Mouse (Mus musculus) heart, postnatal 4 days (tissue): ENCODE data around the gene Cd300ld4. TPM values are rescaled to one million over a fixed set of nuclear protein-coding genes. Genes with fewer than 3 reads are reported as not detected.
A peak's percentile ranks its signal among the peaks of the same experiment; 100 is the strongest.
"Not testable (repeated sequence)": the region's sequence is repeated elsewhere in the genome, so short reads cannot be mapped to it uniquely, and the experiment has no call there.

ENCODE experiments used
- DNase-seq: peaks from one replicate; pipeline ENCODE4 v3.0.0; 2021
- total RNA-seq, 2 experiments: library from RNA; stranded (reverse); gene quantifications; 2 replicates each; pipeline ENCODE4 v1.2.3; 2021

Cd300ld4 gene
- total RNA-seq, result not detected

GRCm38 (mm10) chr11:115026912-115027311, at the start of gene Cd300ld4:
TSS of gene Cd300ld4 (minus strand) at chr11:115027012.
- DNase-seq, result not testable (repeated sequence)

DNA sequence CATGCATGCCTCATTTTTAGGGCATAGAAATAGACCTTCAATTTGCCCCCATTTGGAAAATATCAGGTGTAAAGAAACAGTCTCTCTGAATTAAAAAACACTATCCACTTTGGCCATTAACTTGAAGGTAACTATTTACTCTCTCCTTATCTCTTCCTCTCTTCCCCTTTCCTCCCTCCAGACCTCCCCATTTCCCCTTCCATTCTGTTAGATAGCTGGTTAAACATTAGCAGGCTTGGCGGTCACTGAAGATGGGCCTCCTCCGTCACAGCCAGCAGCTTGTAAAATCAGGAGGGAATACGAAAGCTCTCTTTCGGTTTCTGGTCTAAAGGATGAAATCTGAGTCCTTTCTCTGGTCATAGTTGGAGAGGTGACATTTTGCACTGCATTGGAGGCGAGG, 49.0 kb upstream of the Cd300ld4 start:
- no peak for DNase-seq

DNA sequence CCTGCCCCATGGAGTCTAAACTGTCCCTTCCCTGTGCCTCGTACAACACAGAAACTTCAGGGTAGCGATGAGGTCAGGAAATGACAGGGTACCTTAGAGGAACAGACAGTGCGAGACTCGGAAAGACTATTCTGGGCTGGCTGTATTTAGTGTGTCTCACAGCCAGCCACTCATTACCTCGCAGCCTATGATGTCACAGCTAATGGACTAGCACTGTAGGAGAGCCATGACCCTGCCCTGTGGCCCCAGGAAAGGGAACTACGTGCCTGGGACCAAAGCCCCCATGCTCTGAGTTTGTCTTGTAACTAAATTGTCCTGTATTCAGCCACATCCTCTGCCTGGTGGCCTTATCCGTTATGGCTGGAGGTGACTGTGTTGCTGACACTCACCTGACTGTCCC, 48.6 kb upstream of the Cd300ld4 start:
- no peak for DNase-seq

DNA sequence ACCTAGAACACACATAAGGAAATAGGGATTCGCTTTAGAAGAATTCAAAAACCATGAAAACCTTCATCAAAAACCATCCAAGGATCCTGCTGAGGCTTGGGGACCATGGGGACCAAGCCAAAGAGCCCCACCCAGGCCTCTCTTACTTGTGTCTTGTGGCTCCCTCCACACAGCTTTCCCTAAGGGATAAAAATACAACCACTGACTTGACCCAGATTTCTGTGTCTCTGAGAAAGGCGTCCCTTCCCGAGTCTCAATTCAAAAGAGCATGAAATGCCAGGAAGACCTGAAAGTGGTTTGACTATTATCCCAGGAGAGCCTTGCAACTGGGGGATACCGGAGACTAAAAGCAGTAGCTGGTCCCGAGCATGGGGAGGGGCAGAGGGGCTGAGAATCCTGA, 46.2 kb upstream of the Cd300ld4 start:
- no peak for DNase-seq

GRCm38 (mm10) chr11:115071631-115072294, 45.0 kb upstream of the Cd300ld4 start:
- peak; percentile 46 for DNase-seq

DNA sequence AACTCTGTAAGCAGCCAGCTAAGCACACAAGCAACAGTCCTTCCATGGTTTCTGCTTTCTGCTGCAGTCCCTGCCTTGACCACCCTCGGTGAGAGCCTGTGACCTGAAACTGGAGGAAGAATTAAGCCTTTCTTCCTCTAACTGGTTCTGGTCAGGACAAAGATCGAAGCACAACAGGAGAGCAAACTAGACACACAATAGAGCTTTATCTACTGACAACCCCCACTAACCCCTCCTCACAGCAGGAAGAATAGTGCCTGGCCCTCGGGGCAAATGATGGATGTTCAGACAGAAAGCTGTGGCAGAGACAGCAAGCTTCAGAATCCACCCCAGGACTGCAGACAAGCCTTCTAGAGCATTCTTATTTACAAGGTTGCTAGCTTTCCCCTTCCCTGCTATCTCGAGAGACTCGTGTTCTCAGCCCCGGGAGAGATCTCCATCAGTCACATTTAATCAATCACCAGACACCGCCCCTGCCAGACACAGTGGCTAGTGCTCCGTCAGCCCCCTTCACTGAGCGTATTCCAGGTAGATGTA, 44.3 kb upstream of the Cd300ld4 start:
- DNase-seq, result no peak

DNA sequence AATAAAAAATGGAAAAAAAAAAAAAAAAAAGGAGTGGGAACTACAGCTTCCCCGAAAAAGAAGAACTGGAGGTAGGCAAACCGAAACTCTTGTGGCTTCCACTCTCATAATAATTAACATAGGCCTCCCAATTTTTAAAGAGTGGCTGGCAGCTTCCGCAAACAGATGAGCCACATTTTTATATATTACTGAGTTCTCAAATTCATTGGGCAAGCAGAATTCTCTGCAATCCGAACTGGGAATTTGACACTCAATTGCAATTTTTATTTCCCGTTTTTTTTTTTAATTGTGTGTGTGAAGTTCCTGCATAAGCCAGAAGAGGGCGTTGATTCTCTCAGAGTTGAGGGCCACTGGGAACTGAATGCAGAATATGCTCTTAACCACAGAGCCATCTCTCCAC, 40.0 kb upstream of the Cd300ld4 start:
- no peak for DNase-seq

DNA sequence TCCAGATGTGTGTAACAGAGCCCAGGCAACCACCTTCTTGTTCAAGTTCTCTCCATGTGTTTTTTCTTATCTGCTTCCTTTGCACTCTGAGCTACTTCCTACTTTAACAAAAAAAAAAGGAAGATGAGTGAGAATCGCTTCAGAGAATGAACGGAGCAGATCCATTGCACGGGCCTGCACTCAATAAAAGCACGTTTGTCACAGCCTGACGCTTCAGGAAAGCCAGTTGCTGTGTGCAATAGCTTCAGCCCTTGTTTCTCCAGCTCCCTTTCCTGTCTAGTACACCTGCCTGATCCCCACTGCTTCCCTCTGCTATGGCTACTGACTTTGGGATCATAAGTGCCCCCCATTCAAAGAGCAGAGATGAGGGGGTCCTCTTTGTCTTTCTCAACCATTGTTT, 35.3 kb upstream of the Cd300ld4 start, which contains the start of gene Cd300e:
Gene Cd300e, minus strand, starts transcription at position 101 of the 400 bp plus-strand sequence.
- no peak for DNase-seq

DNA sequence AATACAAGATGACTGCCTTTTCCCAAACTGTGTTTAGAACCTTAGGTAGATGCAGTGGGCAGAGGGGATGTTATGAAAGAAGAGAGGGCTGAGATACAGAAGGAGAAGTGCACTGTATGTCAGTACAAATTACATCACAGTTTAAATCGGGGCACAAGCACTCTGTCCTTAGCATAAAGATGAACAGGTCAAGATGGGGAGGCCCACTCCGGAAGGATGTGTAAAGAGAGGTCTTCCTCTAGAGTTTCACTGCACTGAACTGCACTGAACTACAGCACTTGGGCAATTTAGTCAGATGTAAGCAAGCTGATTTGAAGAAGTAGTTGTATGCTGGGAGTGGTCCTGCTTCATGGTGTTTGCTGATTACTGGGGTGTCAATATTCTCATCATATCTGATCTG, 33.0 kb upstream of the Cd300ld4 start:
- no peak for DNase-seq

GRCm38 (mm10) chr11:115058701-115059100, 31.9 kb upstream of the Cd300ld4 start:
- DNase-seq, result no peak

DNA sequence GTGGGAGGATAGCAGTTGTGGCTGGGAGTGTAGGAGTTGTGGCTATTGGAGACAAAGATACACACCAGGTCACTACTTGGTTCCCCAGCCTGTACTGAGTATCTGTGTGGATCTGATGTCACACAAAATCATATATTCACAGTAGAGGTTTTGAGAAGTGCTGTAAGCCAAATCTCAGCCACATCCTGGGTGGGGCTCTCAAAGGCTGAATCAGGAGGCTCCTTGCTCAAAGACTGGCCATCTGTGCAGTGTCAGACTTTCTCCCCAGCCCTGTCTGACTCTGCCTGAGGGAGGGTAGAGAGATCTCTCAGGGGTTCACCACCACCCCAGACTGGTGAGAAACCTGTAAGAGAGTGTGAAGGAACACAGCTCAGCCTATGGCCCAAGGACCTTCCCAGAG, 27.7 kb upstream of the Cd300ld4 start:
- no peak for DNase-seq

- DNase-seq, result no peak
These were observed 26.2 kb upstream of the Cd300ld4 start for GRCm38 (mm10) chr11:115052991-115053390.

DNA sequence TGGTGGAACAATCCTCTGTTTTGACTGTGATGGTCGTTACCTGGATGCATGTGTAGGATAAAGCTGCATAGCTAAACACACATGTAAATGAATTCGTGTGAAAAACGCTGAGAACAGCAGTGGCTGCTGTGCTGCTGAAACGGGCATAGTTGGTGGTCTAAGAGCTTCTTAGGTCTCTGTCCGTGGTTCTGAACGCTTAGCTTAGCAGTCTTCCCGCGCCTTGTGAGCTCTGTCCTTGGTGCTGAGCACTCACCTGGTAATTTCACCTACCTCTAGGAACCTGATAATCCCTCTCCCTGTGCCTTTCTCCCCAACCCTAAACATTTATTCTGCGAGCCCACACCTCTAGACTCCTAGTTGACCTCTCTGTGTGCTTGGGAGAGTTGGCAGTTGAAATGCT, 25.4 kb upstream of the Cd300ld4 start:
- peak; percentile 65 for DNase-seq

DNA sequence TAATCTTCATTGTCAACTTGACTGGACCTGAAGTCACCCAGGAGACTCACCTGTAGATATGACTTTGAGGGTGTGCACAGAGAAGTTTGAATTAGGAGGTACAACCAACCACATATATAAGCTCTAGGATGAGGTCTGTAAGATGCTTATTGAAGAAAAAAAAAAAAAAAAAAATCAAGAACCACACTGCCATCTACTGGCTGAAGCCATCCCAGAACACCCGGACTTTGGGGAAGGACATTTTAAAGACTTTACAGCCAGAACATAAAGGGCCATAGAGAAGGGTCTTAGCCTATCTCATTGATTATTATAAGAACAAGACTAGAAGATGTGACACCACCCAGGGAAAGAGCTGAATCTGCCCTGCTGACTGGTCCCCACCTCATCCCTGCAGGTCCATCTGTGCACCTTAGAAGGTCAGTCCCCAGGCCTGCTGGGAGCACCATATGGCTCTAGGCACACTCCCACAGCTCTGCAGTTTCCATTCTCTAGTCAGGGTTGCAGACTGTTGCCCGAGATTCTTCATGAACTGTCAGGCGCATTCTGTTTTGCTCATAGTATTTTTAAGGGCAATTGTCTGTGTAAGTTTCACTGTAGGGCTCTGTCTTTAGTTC, 22.6 kb upstream of the Cd300ld4 start:
- DNase-seq, result no peak

DNA sequence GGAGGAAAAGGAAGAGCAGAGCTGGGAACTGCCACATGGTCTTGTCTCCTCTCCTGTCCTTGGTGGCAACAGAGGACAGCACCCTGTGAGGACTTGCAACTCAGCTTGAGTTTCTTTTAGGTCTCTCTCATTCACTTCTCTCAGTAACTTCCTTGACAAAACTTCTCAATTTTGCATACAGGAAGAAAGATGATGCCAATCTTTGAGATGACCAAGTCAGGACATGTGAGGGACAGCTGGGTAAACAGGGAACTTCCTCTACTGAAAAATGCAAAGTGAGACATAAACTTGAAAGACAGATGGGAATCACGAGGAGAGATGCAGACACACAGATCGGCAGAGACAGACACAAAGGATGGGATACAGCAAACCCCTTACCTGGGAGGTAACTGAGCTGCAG, 21.4 kb upstream of the Cd300ld4 start, which contains the start of gene Cd300ld3:
Gene Cd300ld3, minus strand, starts transcription at position 151 of the 400 bp plus-strand sequence.
- DNase-seq, result no peak

- DNase-seq, result not testable (repeated sequence)
These were observed 10.9 kb upstream of the Cd300ld4 start, which contains the start of gene Cd300ld5 for GRCm38 (mm10) chr11:115037669-115038068. TSS of gene Cd300ld5 (minus strand) at chr11:115037769.

DNA sequence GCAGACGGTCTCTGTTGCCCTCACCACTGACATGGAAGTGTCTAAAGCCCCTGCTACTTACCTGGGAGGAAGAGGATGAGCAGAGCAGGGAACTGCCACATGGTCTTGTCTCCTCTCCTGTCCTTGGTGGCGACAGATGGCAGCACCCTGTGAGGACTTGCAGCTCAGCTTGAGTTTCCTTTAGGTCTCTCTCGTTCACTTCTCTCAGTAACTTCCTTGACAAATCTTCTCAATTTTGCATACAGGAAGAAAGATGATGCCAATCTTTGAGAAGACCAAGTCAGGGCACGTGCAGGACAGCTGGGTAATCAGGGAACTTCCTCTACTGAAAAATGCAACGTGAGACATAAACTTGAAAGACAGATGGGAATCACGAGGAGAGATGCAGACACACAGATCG, 10.7 kb downstream of the Cd300ld4 start, which contains the start of gene Cd300ld2:
Gene Cd300ld2, minus strand, starts transcription at position 101 of the 400 bp plus-strand sequence.
- DNase-seq, result not testable (repeated sequence)

DNA sequence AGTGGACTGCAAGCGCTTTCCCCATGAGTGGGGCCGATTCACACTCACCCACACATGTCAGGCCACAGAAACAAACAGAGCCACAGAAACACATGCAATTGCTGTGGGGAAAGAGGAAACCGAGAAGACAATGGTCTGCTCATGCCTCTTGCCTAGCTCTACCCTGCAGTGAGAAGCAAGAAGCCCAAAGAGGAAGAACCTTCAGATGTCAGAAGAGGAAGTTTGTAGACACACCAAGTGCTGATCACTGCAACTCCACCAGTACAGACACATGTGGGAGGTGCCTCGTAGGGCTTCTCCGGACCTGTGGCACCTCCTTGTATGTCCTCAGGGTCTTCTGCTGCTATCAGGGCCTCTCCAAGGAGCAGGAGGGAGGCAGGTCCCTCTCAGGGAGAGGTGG, 22.7 kb downstream of the Cd300ld4 start:
- DNase-seq, result no peak

GRCm38 (mm10) chr11:115001474-115002040, 25.3 kb downstream of the Cd300ld4 start, which contains the start of gene Cd300c2:
TSS of gene Cd300c2 (minus strand) at chr11:115001880.
- DNase-seq, result no peak

DNA sequence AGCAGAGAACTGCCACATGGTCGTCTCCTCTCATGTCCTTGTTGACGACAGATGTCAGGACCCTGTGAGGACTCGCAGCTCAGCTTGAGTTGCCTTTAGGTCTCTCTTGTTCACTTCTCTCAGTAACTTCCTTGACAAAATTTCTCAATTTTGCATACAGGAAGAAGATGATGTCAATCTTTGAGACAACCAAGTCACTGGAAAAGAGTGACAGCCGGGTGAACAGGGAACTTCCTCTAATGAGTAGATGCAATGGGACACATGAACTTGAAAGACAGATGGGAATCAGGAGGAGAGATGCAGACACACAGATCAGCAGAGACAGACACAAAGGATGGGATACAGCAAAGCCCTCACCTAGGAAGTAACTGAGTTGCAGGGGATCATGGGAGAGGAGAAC, 37.0 kb downstream of the Cd300ld4 start, which contains the start of gene Cd300ld:
Gene Cd300ld, minus strand, starts transcription at position 130 of the 400 bp plus-strand sequence.
- no peak for DNase-seq

- peak; percentile 8 for DNase-seq
These were observed 44.9 kb downstream of the Cd300ld4 start for GRCm38 (mm10) chr11:114981866-114982265.

GRCm38 (mm10) chr11:114972726-114973125, 54.1 kb downstream of the Cd300ld4 start:
- no peak for DNase-seq
